Mouse (Mus musculus) ES-CJ7 (cell line): ENCODE measurements at regions not wholly inside any gene's neighbourhood (a gene's known extent, or its start where the extent isn't known, plus 50 kb on each side); places are given as distances from the start of the nearest gene placed in this dataset.
A peak's percentile ranks its signal among the peaks of the same experiment; 100 is the strongest.

Source experiments
- DNase-seq: peaks from one replicate; pipeline ENCODE4 v3.0.0; 2011; ENCODE audit warnings: low read depth, low spot score

DNA sequence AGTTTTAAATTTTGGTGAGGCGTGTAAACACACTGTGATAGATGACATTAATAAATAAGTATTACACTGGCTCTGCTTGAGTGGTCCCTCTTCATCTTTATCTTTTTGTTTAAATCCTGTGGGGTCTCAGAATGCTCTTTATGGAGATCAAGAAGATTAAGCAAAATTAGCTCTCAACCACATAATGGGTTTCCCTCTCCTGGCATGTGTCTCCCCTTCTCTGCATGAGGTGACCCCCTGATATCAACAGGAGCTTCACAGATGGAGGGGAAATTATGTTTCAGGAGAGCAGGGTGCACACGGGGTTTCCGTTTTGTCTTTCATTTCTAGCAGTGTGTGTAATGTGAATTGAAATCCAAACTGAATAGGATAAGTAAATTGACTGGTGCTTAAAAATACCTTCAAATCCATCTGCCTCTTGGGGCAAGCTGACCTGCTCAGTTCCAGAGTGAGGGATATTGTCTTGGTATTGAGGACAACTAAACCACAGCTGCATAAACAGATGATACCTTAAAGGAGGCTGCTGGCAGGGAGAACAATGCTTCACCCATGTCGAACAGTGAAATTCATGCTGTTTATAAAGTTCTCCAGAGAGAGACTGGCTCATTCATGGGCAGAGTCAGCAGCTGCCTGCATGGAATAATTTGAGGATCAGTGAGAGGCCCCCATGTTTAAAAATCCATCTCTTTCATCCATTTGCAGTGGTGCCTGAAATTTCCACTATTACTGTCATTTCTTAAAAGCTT is 518.3 kb upstream of the Nr2f1 start:
- DNase-seq = no peak

DNA sequence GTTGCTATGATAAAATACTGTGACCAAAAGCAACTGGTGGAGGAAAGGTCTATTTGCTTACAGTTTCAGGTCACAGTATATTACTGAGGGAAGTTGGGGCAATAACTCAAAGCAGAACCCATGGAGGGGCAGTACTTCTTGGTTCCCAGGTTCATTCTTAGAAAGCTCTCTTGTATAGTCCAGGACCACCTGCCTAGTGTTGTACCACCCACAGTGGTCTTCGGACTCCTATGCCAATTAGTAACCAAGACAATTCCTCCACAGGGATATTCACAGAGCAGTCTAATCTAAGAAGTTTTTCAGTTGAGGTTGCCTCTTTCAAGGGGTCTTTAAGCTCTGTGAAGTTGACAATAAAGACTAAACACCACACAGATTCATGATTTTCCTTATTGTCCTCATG is 517.6 kb upstream of the Nr2f1 start:
- no peak for DNase-seq

DNA sequence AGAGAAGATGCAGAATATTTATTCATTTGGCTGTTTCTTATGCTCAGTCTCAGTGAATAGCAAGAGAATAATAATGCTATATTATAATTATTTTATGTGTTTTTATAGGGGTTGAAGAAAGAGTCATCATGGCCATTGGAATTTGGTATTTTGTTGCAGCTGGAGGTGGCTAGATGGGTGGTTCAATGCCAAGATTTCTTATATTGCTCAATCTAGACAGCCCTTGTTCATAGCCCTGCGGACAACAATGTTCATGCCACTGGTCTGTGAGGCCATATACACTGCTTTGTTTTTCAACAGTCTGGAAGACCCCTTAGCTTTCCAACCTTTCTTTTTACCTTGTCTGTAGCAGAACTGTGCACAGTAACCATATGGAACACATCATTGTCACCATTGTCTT is 505.1 kb upstream of the Nr2f1 start:
- DNase-seq = no peak

DNA sequence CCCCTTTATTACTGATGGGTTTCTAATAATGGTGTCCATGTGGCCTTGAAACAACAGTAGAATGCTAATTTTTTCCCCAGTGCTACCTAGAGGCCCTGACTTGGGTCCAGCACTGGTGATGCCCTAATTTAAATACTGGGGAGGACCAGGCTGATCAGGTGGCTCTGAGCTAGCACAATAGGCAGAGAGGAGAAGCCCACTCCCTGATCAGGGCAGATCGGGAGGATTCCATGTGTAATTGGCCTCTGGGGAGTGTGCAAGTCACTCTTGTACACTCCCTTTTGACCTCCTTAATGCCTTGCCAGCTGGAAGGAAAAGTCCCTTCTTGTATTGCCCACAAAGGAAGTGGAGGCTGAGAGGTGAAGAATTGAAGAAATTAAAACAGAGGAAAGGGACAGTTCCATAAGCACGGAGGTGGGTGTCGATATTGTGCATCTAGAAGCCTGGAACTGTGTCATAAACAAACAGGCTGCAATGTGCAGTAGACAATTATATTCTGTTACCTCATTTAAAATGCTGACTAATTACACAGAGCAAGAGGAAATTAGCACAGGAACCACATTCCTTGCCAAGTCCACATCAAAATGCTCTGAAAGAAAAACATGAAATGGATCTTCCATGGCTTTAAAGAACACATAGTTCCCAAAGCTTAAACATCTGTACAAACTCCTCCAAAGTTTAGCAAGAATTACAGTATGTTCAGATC is 498.4 kb upstream of the Nr2f1 start:
- DNase-seq = no peak

GRCm38 (mm10) chr13:78679255-78679895 is 479.8 kb upstream of the Nr2f1 start:
- DNase-seq = no peak

DNA sequence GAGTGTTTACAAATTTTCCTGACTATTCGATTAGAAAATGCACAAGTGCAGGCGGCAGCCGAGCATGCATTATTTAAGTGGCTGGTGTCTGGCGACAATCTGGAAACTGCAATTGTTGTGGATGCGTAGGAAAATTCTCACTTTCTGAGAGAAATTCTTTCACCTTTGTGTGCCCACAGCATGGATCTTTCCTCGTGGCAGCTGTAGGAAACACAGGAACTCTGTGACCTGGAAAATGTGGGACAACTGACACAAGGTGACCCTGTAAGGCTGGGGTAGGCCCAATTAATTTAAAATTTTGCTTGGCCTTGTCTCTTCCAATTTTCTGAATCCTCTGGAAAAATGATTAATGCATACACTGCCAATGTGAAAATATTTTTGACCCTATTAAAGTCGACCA is 478.7 kb upstream of the Nr2f1 start:
- DNase-seq = no peak

GRCm38 (mm10) chr13:78658285-78658684 is 458.7 kb upstream of the Nr2f1 start:
- no peak for DNase-seq

DNA sequence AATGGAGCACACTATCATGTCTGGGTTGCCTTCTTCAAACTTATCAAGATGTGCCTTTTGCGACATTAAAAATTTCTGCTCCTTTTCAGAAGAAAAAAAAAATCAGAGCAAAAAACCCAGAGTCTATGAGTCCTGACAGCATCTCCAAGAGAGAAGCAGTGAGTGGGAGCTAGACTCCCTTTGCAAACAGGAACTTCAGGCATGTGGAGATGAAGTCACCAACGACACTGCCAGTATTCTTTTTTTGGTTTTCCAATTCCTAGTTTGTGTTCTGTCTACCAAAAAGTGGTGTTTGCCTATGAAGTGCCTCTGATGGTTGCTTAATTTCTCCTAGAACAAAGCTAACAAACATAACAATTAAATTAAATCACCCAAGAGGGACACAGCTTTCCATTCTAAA is 457.2 kb upstream of the Nr2f1 start:
- no peak for DNase-seq

DNA sequence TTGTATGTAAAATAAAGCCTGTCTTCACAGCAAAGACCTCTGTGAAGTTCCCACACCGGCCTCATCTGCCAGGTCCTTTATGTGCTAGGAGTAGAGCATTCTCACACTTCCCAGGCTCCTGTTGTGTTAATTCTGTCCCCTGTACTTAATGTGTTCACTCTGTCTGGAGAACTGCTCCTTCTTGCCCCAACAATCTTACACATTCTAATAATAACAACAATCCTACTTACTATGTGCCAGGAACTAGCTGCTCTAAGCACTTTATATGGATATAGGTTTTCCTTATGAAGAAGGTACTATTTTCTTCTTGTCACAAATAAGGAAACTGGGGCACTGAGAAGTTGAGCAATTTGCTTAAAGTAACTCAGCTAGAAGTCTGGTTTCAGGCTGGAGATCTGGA is 456.6 kb upstream of the Nr2f1 start:
- DNase-seq = no peak

DNA sequence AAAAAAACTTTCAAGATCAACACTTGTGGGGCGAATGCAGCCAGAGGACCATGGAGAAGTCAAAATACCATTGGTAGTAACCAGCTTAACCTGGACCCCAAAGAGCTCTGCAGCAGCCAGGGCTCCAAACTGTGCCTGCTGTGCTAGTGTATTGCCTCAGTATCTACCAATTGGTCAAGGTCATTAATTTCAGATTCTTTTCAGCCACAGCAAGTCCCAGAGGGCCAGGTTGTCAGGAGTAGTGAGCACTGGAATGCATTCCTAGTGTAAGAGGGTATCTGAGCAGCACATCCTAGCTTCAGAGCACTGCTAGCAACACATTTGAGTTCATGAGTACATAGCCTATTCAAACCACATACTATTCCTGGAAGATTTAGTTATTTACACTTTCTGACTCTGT is 451.3 kb upstream of the Nr2f1 start:
- DNase-seq = no peak

GRCm38 (mm10) chr13:78644556-78644955 is 445.0 kb upstream of the Nr2f1 start:
- no peak for DNase-seq

- no peak for DNase-seq
These were observed 443.5 kb upstream of the Nr2f1 start for GRCm38 (mm10) chr13:78643023-78643422.

DNA sequence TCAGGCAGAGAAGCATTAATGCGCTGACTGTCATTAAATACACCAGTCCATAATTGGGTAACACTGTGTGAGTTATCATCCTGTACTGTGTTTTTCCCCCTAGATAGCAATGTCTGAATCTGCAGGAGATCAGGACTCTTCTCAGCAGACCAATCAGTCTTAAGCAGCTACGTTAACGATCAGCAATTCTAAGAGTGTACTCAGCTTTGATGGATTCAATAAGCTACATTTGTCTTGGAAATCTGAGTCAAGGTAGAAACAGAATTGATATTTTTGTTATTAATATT is 442.8 kb upstream of the Nr2f1 start:
- DNase-seq = no peak

GRCm38 (mm10) chr13:78641687-78642442 is 442.3 kb upstream of the Nr2f1 start:
- DNase-seq = no peak

DNA sequence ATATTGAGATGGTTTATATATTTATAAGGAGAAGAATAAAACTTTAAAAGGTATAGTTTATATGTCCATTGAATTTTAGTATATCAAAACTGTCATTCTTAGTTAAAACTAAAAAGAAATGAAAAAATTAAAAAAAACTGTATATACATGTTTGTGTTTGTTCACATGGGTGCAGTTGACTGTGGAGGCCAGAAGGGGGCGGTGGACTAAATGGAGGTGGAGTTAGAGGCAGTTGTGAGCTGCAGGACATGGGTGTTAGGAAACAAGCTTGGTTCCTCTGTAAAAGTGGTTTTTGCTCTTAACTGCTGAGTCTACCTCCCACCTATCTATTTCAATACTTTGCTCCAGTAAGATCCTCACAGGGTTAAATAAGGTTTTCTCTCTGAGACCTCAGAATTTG is 440.8 kb upstream of the Nr2f1 start:
- peak; percentile 52 for DNase-seq

DNA sequence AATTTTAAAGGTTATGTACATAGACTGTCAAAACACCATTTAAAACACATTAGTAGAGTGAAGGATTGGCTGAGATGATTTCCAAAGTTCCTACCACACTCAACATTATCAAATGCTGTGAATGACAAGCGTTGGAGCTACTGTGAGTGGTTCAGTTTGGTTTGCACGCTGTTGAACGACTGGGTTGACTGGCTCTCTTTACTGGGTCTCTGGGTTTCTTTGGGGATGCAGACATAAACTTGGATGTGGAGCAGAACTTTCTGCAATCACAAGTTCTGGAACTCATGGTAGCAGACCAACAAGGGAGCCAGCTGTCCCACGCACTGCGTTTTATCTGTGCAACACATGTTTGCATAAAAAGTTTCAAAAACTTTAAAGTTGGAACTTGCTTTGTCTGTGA is 438.9 kb upstream of the Nr2f1 start:
- no peak for DNase-seq

- no peak for DNase-seq
These were observed 432.1 kb upstream of the Nr2f1 start for GRCm38 (mm10) chr13:78631609-78632008.

DNA sequence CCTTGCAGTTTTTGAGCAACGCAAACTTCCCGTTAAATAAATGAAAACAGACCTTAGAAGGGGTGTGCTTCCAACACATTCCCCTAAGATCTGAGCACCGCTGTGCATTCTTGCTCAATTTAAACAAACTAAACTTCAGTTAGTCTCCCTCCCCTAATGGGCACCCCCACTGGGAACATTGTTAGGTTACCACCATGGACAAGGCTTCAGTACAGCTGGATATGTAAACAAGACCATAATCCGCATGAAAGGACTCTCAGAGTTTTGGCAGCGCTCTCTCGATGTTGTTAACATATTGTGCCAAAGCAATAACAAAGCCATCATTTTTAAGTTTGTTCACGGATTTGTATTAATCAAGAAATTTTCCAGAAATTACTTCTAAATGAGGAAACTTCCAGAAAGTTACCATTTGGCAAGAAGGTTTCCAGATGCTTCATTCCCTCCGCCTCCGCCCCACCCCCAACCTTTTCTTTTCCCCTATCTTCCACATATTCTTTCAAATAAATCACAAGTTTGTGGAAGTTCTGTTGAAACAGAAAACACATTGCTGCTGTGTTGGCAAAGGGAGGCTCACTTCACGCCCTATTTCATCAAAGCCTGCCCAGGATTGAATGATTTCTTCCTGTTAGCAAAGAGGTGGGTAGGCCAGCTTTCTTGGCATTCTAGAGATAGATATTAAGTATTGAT is 429.6 kb upstream of the Nr2f1 start:
- no peak for DNase-seq

- no peak for DNase-seq
These were observed 424.1 kb upstream of the Nr2f1 start for GRCm38 (mm10) chr13:78623652-78624051.

DNA sequence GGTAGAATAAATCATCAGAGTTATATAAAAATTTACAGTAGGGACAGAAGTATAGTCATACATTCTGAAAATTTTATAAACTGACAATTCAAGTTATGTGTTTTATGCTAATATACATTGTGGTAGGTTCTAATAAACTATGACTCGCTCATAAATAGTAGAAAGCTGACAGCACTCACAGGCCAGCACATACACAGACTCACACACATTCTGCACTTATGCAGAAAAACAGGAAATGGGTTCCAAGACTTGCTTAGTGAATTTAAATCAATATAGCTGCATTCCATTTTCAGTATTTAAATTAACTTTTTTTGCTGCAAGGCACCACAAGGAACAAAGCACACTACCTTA is 403.3 kb upstream of the Nr2f1 start:
- DNase-seq = no peak

DNA sequence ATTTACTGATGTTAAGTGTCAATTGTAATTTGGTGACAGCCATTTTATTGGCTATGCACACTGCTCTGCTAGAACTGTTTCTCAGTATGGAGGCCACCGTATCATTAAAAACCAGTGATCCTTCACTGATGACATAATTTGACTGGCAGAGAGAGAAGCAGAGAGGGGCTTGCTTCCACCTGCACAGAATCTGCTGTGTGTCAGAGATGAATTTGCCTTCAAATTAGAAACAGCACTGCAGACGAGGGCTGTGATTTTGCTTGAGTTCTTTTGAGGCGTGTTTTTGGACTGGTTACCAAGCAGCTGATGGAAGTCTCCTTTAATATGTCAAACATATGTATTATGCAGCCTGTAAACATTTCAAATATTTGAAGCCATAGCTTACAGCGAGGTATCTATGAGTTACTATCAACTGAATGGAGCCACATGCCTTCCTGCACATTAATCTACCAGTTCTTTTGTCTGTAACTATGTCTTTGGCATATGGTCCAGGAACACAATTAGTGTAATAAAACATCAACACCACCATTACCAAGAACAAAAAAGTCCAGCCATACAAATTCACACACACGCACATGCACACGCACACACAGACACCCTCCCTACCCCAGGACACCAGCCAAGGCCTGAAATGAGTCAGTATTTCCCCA is 402.8 kb upstream of the Nr2f1 start:
- DNase-seq = no peak
